Mouse (Mus musculus): Measurements from ENCODE around the gene Slc38a11.

DNA sequence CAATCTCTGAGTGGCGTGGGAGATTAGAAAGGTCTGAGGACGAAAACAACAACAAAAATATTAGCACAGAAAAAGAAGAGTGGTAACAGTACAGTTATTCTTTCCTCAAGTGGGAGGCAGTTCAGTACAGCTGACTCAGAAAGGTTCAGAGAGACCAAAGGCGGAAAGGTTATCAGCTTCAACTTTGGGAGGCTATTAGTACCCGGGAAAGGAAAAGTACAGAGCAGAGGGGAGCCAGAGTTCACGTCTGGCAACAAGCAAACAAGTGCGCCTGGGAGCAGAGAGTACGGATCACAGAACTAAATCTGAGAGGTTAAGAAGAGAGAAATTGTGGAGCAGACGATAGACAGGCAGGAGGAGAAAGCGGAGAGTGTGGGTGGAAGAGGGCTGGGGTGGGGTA is 29.7 kb downstream of the Slc38a11 start:
- TF ChIP-seq CTCF (IDR thresholded peaks at IDR 0.05) (no peak), EP300 (IDR thresholded peaks at IDR 0.05; ENCODE audit: insufficient read depth, low read depth, low read length) (no peak)
